Mouse (Mus musculus): Measurements from ENCODE around the gene Sgo2b.

- TF ChIP-seq CTCF (conservative IDR thresholded peaks at IDR 0.05; ENCODE audit: insufficient read depth, insufficient read length, low read depth, low read length) (no peak), POLR2A (IDR thresholded peaks at IDR 0.05; ENCODE audit: low read depth, low read length) (no peak)
Measured at GRCm38 (mm10) chr8:63895096-63895495, 57.0 kb downstream of the Sgo2b start.

Measured in kidney, adult 2 months (tissue).